Mouse (Mus musculus) spleen, adult 2 months (tissue): ENCODE data around the gene Slc39a13.

ENCODE experiments used
- CTCF ChIP-seq: fragments of 200-500 bp; IDR thresholded peaks from 2 replicates; pipeline ENCODE4 v1.5.1; 2011; ENCODE audit warnings: mild to moderate bottlenecking, inconsistent platforms; ENCODE audit not compliant: insufficient read depth, insufficient read length, insufficient replicate concordance; ENCODE audit errors: extremely low read depth
- POLR2A ChIP-seq: fragments of 200-500 bp; IDR thresholded peaks from 2 replicates; pipeline ENCODE4 v1.6.1; 2011; ENCODE audit warnings: low read depth, low read length, inconsistent platforms

GRCm38 (mm10) chr2:91061849-91062481 lies 8.3 kb downstream of the Slc39a13 start:
- no peak for TF ChIP-seq CTCF
- TF ChIP-seq POLR2A, result no peak
